Mouse (Mus musculus) heart, adult 8-10 months (tissue): ENCODE measurements around the gene Tlcd1. TPM values are rescaled to one million over a fixed set of nuclear protein-coding genes. Genes with fewer than 3 reads are reported as not detected.
A peak's percentile ranks its signal among the peaks of the same experiment; 100 is the strongest.
"Not testable (repeated sequence)": the region's sequence is repeated elsewhere in the genome, so short reads cannot be mapped to it uniquely, and the experiment has no call there.

Experiments used
- DNase-seq: peaks from one replicate; pipeline ENCODE4 v3.0.0; 2022; ENCODE audit warnings: low spot score
- total RNA-seq, 4 experiments: library from RNA; stranded (reverse); gene quantifications; 2 replicates each; pipeline ENCODE4 v1.2.4; 2022

Gene Tlcd1
- total RNA-seq, 4 experiments from 2014 or later, result 2.9 to 7.1 (median 5.0) TPM

GRCm38 (mm10) chr11:78177437-78177836 lies 926 bp downstream of the Tlcd1 start:
- DNase-seq, result no peak

- peak; percentile 96 for DNase-seq
Measured at GRCm38 (mm10) chr11:78177903-78178858, 1.7 kb downstream of the Tlcd1 start.

GRCm38 (mm10) chr11:78178859-78179437 lies 2.4 kb downstream of the Tlcd1 start:
- DNase-seq, result peak; percentile 26

- no peak for DNase-seq
Measured at GRCm38 (mm10) chr11:78179438-78179999, 3.0 kb downstream of the Tlcd1 start.

- DNase-seq, result no peak
Measured at GRCm38 (mm10) chr11:78180081-78180761, 3.7 kb downstream of the Tlcd1 start.

GRCm38 (mm10) chr11:78181830-78182357 lies 5.4 kb downstream of the Tlcd1 start:
- no peak for DNase-seq

GRCm38 (mm10) chr11:78182450-78182849 lies 5.9 kb downstream of the Tlcd1 start:
- DNase-seq, result no peak

GRCm38 (mm10) chr11:78182961-78183844 lies 6.7 kb downstream of the Tlcd1 start, which contains the start of gene Rpl23a:
Rpl23a (minus strand) TSS chr11:78183584.
- DNase-seq, result peak; percentile 91

GRCm38 (mm10) chr11:78183884-78184514 lies 7.5 kb downstream of the Tlcd1 start:
- DNase-seq, result no peak

GRCm38 (mm10) chr11:78184702-78185101 lies 8.2 kb downstream of the Tlcd1 start:
- not testable (repeated sequence) for DNase-seq

GRCm38 (mm10) chr11:78188331-78189233 lies 12.1 kb downstream of the Tlcd1 start, which contains the start of gene Rab34:
Rab34 (plus strand) TSS chr11:78188430.
- DNase-seq, result peak; percentile 42

- DNase-seq, result peak; percentile 39
Measured at GRCm38 (mm10) chr11:78189234-78190040, 12.9 kb downstream of the Tlcd1 start.

- DNase-seq, result no peak
Measured at GRCm38 (mm10) chr11:78190041-78190440, 13.5 kb downstream of the Tlcd1 start.

- no peak for DNase-seq
Measured at GRCm38 (mm10) chr11:78193113-78193512, 16.6 kb downstream of the Tlcd1 start, which contains the start of gene Proca1. Proca1 (plus strand) TSS chr11:78193392.

- DNase-seq, result peak; percentile 67
Measured at GRCm38 (mm10) chr11:78194411-78195100, 18.0 kb downstream of the Tlcd1 start.

GRCm38 (mm10) chr11:78195101-78195863 lies 18.8 kb downstream of the Tlcd1 start:
- DNase-seq, result no peak

GRCm38 (mm10) chr11:78202372-78202771 lies 25.9 kb downstream of the Tlcd1 start:
- no peak for DNase-seq
